Mouse (Mus musculus) testis, adult 2 months (tissue): Measurements from ENCODE around the gene Cnbd2. TPM values are rescaled to one million over a fixed set of nuclear protein-coding genes. Genes with fewer than 3 reads are reported as not detected.

ENCODE experiments used
- H3K27ac ChIP-seq: fragments of 200-500 bp; 2 replicates; pipeline ENCODE4 v1.5.1; 2012; ENCODE audit warnings: low read depth, low read length; ENCODE audit not compliant: control insufficient read depth, insufficient read depth
- H3K27me3 ChIP-seq: fragments of 200-500 bp; 2 replicates; pipeline ENCODE4 v1.6.1; 2012; ENCODE audit warnings: mild to moderate bottlenecking, low read length, moderate library complexity; ENCODE audit not compliant: control insufficient read depth, insufficient read depth
- H3K36me3 ChIP-seq: fragments of 200-500 bp; 2 replicates; pipeline ENCODE4 v1.6.1; 2012; ENCODE audit warnings: mild to moderate bottlenecking, low read length; ENCODE audit not compliant: control insufficient read depth, insufficient read depth
- H3K4me1 ChIP-seq: fragments of 200-500 bp; 2 replicates; pipeline ENCODE4 v1.6.1; 2012; ENCODE audit warnings: low read length; ENCODE audit not compliant: control insufficient read depth, insufficient read depth
- H3K4me3 ChIP-seq: fragments of 200-500 bp; 2 replicates; pipeline ENCODE4 v1.5.1; 2012; ENCODE audit warnings: low read depth, mild to moderate bottlenecking, low read length, moderate library complexity, mixed read lengths; ENCODE audit not compliant: control insufficient read depth
- CTCF ChIP-seq: fragments of 200-500 bp; IDR thresholded peaks from 2 replicates; pipeline ENCODE4 v1.5.1; 2012; ENCODE audit warnings: low read depth, mild to moderate bottlenecking, inconsistent platforms, low read length, moderate library complexity; ENCODE audit not compliant: control insufficient read depth, insufficient read depth, insufficient replicate concordance
- POLR2A ChIP-seq: fragments of 200-500 bp; IDR thresholded peaks from 2 replicates; pipeline ENCODE4 v1.6.1; 2012; ENCODE audit warnings: low read depth, mild to moderate bottlenecking, inconsistent platforms, low read length, moderate library complexity; ENCODE audit not compliant: control insufficient read depth
- polyA plus RNA-seq: library from polyadenylated mRNA; depleted of rRNA; stranded (reverse); fragments of >200 nt; gene quantifications from 2 replicates; pipeline ENCODE4 v1.2.3, GENCODE M21; 2012

The Cnbd2 gene
- polyA plus RNA-seq, 1 experiment = 95.7 TPM

GRCm38 (mm10) chr2:156352413-156353165 lies 40.5 kb downstream of the Cnbd2 start:
- Histone ChIP-seq H3K27me3 (no peaks in the 10 kb centered on the region), H3K27ac (no peak overlapping the region), H3K4me3 (no peak overlapping the region), H3K36me3 (no peaks in the 10 kb centered on the region), H3K4me1 (no peaks in the 10 kb centered on the region)
- TF ChIP-seq CTCF (no peak), POLR2A (no peak)

GRCm38 (mm10) chr2:156353265-156353692 lies 41.2 kb downstream of the Cnbd2 start:
- TF ChIP-seq CTCF = no peak
- no peak for TF ChIP-seq POLR2A
- Histone ChIP-seq H3K27me3 (no peaks in the 10 kb centered on the region), H3K4me1 (no peaks in the 10 kb centered on the region), H3K4me3 (no peak overlapping the region), H3K36me3 (no peaks in the 10 kb centered on the region), H3K27ac (no peak overlapping the region)

- Histone ChIP-seq H3K4me1 (no peaks in the 10 kb centered on the region), H3K27me3 (no peaks in the 10 kb centered on the region), H3K36me3 (no peaks in the 10 kb centered on the region), H3K4me3 (no peak overlapping the region), H3K27ac (peak overlapping the region; percentile 53; the same call in 1 of the 2 replicates)
- TF ChIP-seq CTCF = no peak
- no peak for TF ChIP-seq POLR2A
These were observed 43.9 kb downstream of the Cnbd2 start for GRCm38 (mm10) chr2:156356031-156356430.

GRCm38 (mm10) chr2:156368465-156368864 lies 56.4 kb downstream of the Cnbd2 start:
- H3K27me3 ChIP-seq = no peaks in the 10 kb centered on the region
- H3K4me1 ChIP-seq = no peaks in the 10 kb centered on the region
- TF ChIP-seq POLR2A = no peak
- H3K4me3 ChIP-seq = no peak overlapping the region
- no peak overlapping the region for H3K27ac ChIP-seq
- H3K36me3 ChIP-seq = no peaks in the 10 kb centered on the region

GRCm38 (mm10) chr2:156370896-156371295 lies 58.8 kb downstream of the Cnbd2 start:
- no peaks in the 10 kb centered on the region for H3K36me3 ChIP-seq
- H3K4me1 ChIP-seq = no peaks in the 10 kb centered on the region
- TF ChIP-seq CTCF (no peak), POLR2A (no peak)
- no peak overlapping the region for H3K4me3 ChIP-seq
- no peak overlapping the region for H3K27ac ChIP-seq
- no peaks in the 10 kb centered on the region for H3K27me3 ChIP-seq

GRCm38 (mm10) chr2:156376956-156377355 lies 64.9 kb downstream of the Cnbd2 start:
- TF ChIP-seq POLR2A (no peak), CTCF (no peak)
- Histone ChIP-seq H3K4me1 (no peaks in the 10 kb centered on the region), H3K4me3 (no peak overlapping the region), H3K27me3 (no peaks in the 10 kb centered on the region), H3K27ac (no peak overlapping the region), H3K36me3 (no peaks in the 10 kb centered on the region)

GRCm38 (mm10) chr2:156379929-156380328 lies 67.8 kb downstream of the Cnbd2 start:
- TF ChIP-seq POLR2A (no peak), CTCF (no peak)
- Histone ChIP-seq H3K27me3 (no peaks in the 10 kb centered on the region), H3K27ac (no peak overlapping the region), H3K36me3 (no peaks in the 10 kb centered on the region), H3K4me1 (no peaks in the 10 kb centered on the region), H3K4me3 (no peak overlapping the region)

- no peak overlapping the region for H3K27ac ChIP-seq
- TF ChIP-seq POLR2A = no peak
- TF ChIP-seq CTCF = no peak
- no peaks in the 10 kb centered on the region for H3K36me3 ChIP-seq
- H3K4me3 ChIP-seq = no peak overlapping the region
- H3K27me3 ChIP-seq = no peaks in the 10 kb centered on the region
- no peaks in the 10 kb centered on the region for H3K4me1 ChIP-seq
These were observed 69.3 kb downstream of the Cnbd2 start for GRCm38 (mm10) chr2:156381350-156381749.
